Mouse (Mus musculus): ENCODE data around the gene Pi16. TPM values are rescaled to one million over a fixed set of nuclear protein-coding genes. Genes with fewer than 3 reads are reported as not detected.

Pi16 gene
- total and polyA plus RNA-seq, 2 experiments from 2014 or later, result 1.7 to 2.8 TPM

GRCm38 (mm10) chr17:29293807-29294605 is 23.5 kb upstream of the Pi16 start:
- H3K4me1 ChIP-seq (ENCODE audit: insufficient read depth, low read length), result no peaks in the 10 kb centered on the region
- peak; percentile 38 for TF ChIP-seq CTCF (IDR thresholded peaks at IDR 0.05; ENCODE audit: low read depth)
- no peaks in the 10 kb centered on the region for H3K27me3 ChIP-seq (ENCODE audit: insufficient read depth, low read length)
- no peak overlapping the region for H3K4me3 ChIP-seq (ENCODE audit: low read length)
- DNase-seq (ENCODE audit: low spot score) (no peak), ATAC-seq (no peak)
- peaks cover 24% of the 10 kb centered on the region for H3K36me3 ChIP-seq (ENCODE audit: insufficient read depth, low read length)
- 74% methylated on average over 9 of the region's 9 CpGs for whole genome bisulfite sequencing
- no peaks in the 10 kb centered on the region for H3K9me3 ChIP-seq (ENCODE audit: low read length)
- H3K4me2 ChIP-seq (ENCODE audit: low read depth, low read length), result no peak overlapping the region
- H3K27ac ChIP-seq, result no peak overlapping the region
- H3K9ac ChIP-seq (replicated peaks; ENCODE audit: low read length), result no peak overlapping the region

GRCm38 (mm10) chr17:29295835-29296234 is 21.6 kb upstream of the Pi16 start:
- 77% methylated on average over 5 of the region's 5 CpGs for WGBS
- no peak for ATAC-seq
- Histone ChIP-seq H3K9ac (replicated peaks; ENCODE audit: low read length) (no peak overlapping the region), H3K36me3 (ENCODE audit: insufficient read depth, low read length) (peaks cover 34% of the 10 kb centered on the region), H3K27ac (no peak overlapping the region), H3K4me3 (ENCODE audit: low read length) (no peak overlapping the region), H3K4me2 (ENCODE audit: low read depth, low read length) (no peak overlapping the region), H3K9me3 (ENCODE audit: low read length) (no peaks in the 10 kb centered on the region), H3K27me3 (ENCODE audit: insufficient read depth, low read length) (no peaks in the 10 kb centered on the region), H3K4me1 (ENCODE audit: insufficient read depth, low read length) (no peaks in the 10 kb centered on the region)
- TF ChIP-seq CTCF (IDR thresholded peaks at IDR 0.05; ENCODE audit: low read depth), result no peak
- DNase-seq (ENCODE audit: low spot score), result no peak

GRCm38 (mm10) chr17:29297321-29297720 is 20.2 kb upstream of the Pi16 start:
- DNase-seq (ENCODE audit: low spot score), result no peak
- 84% methylated on average over 10 of the region's 10 CpGs for WGBS
- no peak overlapping the region for H3K27ac ChIP-seq

GRCm38 (mm10) chr17:29297813-29298212 is 19.7 kb upstream of the Pi16 start:
- DNase-seq (ENCODE audit: low spot score), result no peak
- WGBS, result 86% methylated on average over 6 of the region's 6 CpGs
- Histone ChIP-seq H3K9me3 (ENCODE audit: low read length) (no peaks in the 10 kb centered on the region), H3K9ac (replicated peaks; ENCODE audit: low read length) (no peak overlapping the region), H3K27me3 (ENCODE audit: insufficient read depth, low read length) (no peaks in the 10 kb centered on the region), H3K4me1 (ENCODE audit: insufficient read depth, low read length) (no peaks in the 10 kb centered on the region), H3K4me3 (ENCODE audit: low read length) (no peak overlapping the region), H3K36me3 (ENCODE audit: insufficient read depth, low read length) (peaks cover 44% of the 10 kb centered on the region), H3K4me2 (ENCODE audit: low read depth, low read length) (no peak overlapping the region), H3K27ac (no peak overlapping the region)
- TF ChIP-seq CTCF (IDR thresholded peaks at IDR 0.05; ENCODE audit: low read depth), result 0 out of 2 replicates have a peak, but pooled peaks have one; percentile 30
- ATAC-seq, result no peak

More at GRCm38 (mm10) chr17:29297321-29297720, 20.2 kb upstream of the Pi16 start:
- Histone ChIP-seq H3K4me1 (ENCODE audit: insufficient read depth, low read length) (no peaks in the 10 kb centered on the region), H3K9me3 (ENCODE audit: low read length) (no peaks in the 10 kb centered on the region), H3K4me3 (ENCODE audit: low read length) (no peak overlapping the region), H3K27me3 (ENCODE audit: insufficient read depth, low read length) (no peaks in the 10 kb centered on the region), H3K36me3 (ENCODE audit: insufficient read depth, low read length) (peaks cover 42% of the 10 kb centered on the region), H3K9ac (replicated peaks; ENCODE audit: low read length) (no peak overlapping the region), H3K4me2 (ENCODE audit: low read depth, low read length) (no peak overlapping the region)
- no peak for TF ChIP-seq CTCF (IDR thresholded peaks at IDR 0.05; ENCODE audit: low read depth)
- no peak for ATAC-seq

GRCm38 (mm10) chr17:29299282-29299681 is 18.2 kb upstream of the Pi16 start:
- no peak for TF ChIP-seq CTCF (IDR thresholded peaks at IDR 0.05; ENCODE audit: low read depth)
- no peak for DNase-seq (ENCODE audit: low spot score)
- Histone ChIP-seq H3K4me2 (ENCODE audit: low read depth, low read length) (no peak overlapping the region), H3K4me3 (ENCODE audit: low read length) (no peak overlapping the region), H3K36me3 (ENCODE audit: insufficient read depth, low read length) (peaks cover 42% of the 10 kb centered on the region), H3K9me3 (ENCODE audit: low read length) (no peaks in the 10 kb centered on the region), H3K27me3 (ENCODE audit: insufficient read depth, low read length) (no peaks in the 10 kb centered on the region), H3K9ac (replicated peaks; ENCODE audit: low read length) (no peak overlapping the region), H3K4me1 (ENCODE audit: insufficient read depth, low read length) (no peaks in the 10 kb centered on the region), H3K27ac (no peak overlapping the region)
- 79% methylated on average over 4 of the region's 4 CpGs for WGBS
- ATAC-seq, result no peak

- ATAC-seq (no peak), DNase-seq (ENCODE audit: low spot score) (no peak)
- Histone ChIP-seq H3K4me2 (ENCODE audit: low read depth, low read length) (no peak overlapping the region), H3K36me3 (ENCODE audit: insufficient read depth, low read length) (peaks cover 26% of the 10 kb centered on the region), H3K9ac (replicated peaks; ENCODE audit: low read length) (no peak overlapping the region), H3K27ac (no peak overlapping the region), H3K9me3 (ENCODE audit: low read length) (no peaks in the 10 kb centered on the region), H3K27me3 (ENCODE audit: insufficient read depth, low read length) (no peaks in the 10 kb centered on the region), H3K4me1 (ENCODE audit: insufficient read depth, low read length) (peaks cover 7% of the 10 kb centered on the region; the same call in 1 of the 2 replicates), H3K4me3 (ENCODE audit: low read length) (no peak overlapping the region)
- no peak for TF ChIP-seq CTCF (IDR thresholded peaks at IDR 0.05; ENCODE audit: low read depth)
- WGBS, result 88% methylated on average over 7 of the region's 7 CpGs
These were observed 16.6 kb upstream of the Pi16 start for GRCm38 (mm10) chr17:29300926-29301325.

- Histone ChIP-seq H3K4me2 (ENCODE audit: low read depth, low read length) (no peak overlapping the region), H3K36me3 (ENCODE audit: insufficient read depth, low read length) (peaks cover 26% of the 10 kb centered on the region; the same call in 1 of the 2 replicates), H3K4me3 (ENCODE audit: low read length) (no peak overlapping the region), H3K27me3 (ENCODE audit: insufficient read depth, low read length) (no peaks in the 10 kb centered on the region), H3K27ac (no peak overlapping the region), H3K4me1 (ENCODE audit: insufficient read depth, low read length) (peaks cover 7% of the 10 kb centered on the region; the same call in 1 of the 2 replicates), H3K9ac (replicated peaks; ENCODE audit: low read length) (no peak overlapping the region), H3K9me3 (ENCODE audit: low read length) (no peaks in the 10 kb centered on the region)
- no peak for TF ChIP-seq CTCF (IDR thresholded peaks at IDR 0.05; ENCODE audit: low read depth)
- no peak for DNase-seq (ENCODE audit: low spot score)
- 92% methylated on average over 6 of the region's 6 CpGs for WGBS
- ATAC-seq, result no peak
These were observed 16.1 kb upstream of the Pi16 start for GRCm38 (mm10) chr17:29301421-29301820.
